Mouse (Mus musculus): ENCODE results near the gene Dnm3.

DNA sequence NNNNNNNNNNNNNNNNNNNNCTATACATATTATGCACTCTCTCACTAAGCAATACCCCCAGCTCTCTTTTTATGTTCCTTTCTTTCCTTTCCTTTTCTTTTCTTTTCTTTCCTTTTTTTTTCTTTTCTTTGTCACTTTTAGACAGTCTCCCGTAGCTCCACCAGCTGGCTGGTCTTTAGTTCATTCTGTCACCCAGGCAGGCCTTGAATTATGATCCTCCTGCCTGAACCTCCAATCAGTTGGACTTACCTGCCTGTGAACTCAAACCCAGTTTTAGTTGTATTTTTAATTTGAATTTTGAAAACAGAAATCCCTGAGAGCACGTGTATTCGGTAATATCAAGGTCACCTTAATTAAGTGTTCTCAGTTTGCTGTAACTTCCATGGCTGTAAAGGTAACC lies 141.6 kb downstream of the Dnm3 start:
- no peak for TF ChIP-seq CTCF (IDR thresholded peaks at IDR 0.05; ENCODE audit: insufficient read depth, low read depth, low read length)
- TF ChIP-seq POLR2A (IDR thresholded peaks at IDR 0.05; ENCODE audit: insufficient read depth, low read depth, low read length): no peak

Measured in olfactory bulb, adult 2 months (tissue).